Mouse (Mus musculus) liver, adult 2 months (tissue): ENCODE data around the gene Iapp.

Source experiments
- CTCF ChIP-seq: fragments of 200-500 bp; IDR thresholded peaks from 2 replicates; pipeline ENCODE4 v1.5.1; 2011; ENCODE audit warnings: low read depth, low read length, control low read depth
- POLR2A ChIP-seq: fragments of 200-500 bp; IDR thresholded peaks from 2 replicates; pipeline ENCODE4 v1.6.1; 2011; ENCODE audit warnings: low read length, control low read depth; ENCODE audit not compliant: insufficient read depth; ENCODE audit errors: extremely low read depth

GRCm38 (mm10) chr6:142343561-142343960 lies 45.3 kb downstream of the Iapp start:
- TF ChIP-seq CTCF (peak; percentile 53; the same call in 1 of the 2 replicates), POLR2A (no peak)
